Mouse (Mus musculus) brown adipose tissue, adult 24 weeks (tissue): Measurements from ENCODE around the gene Heatr4. TPM values are rescaled to one million over a fixed set of nuclear protein-coding genes. Genes with fewer than 3 reads are reported as not detected.
"Not testable (repeated sequence)": the region's sequence is repeated elsewhere in the genome, so short reads cannot be mapped to it uniquely, and the experiment has no call there.

Experiments
- H3K27ac ChIP-seq: fragments of 200-500 bp; replicated peaks from 2 replicates; pipeline ENCODE4 v1.5.1; 2012; ENCODE audit warnings: low read depth, mild to moderate bottlenecking, low read length
- H3K4me1 ChIP-seq: fragments of 200-500 bp; 2 replicates; pipeline ENCODE4 v1.6.1; 2012; ENCODE audit warnings: low read length, mixed read lengths; ENCODE audit not compliant: control insufficient read depth, insufficient read depth, insufficient read length
- H3K4me3 ChIP-seq: fragments of 200-500 bp; 2 replicates; pipeline ENCODE4 v1.5.1; 2012; ENCODE audit warnings: low read depth, mild to moderate bottlenecking, low read length, moderate library complexity; ENCODE audit not compliant: insufficient read depth
- polyA plus RNA-seq: library from polyadenylated mRNA; stranded (reverse); fragments of >200 nt; gene quantifications from 2 replicates; pipeline ENCODE4 v1.2.4, GENCODE M21; 2012; ENCODE audit not compliant: missing spikeins, insufficient read depth, insufficient read length

The Heatr4 gene
- polyA plus RNA-seq, 1 experiment, result not detected

- H3K4me3 ChIP-seq, result no peak overlapping the region
- H3K4me1 ChIP-seq, result no peaks in the 10 kb centered on the region
- no peak overlapping the region for H3K27ac ChIP-seq
Observed at GRCm38 (mm10) chr12:83965235-83965634, 19.4 kb downstream of the Heatr4 start.

- no peak overlapping the region for H3K27ac ChIP-seq
- H3K4me3 ChIP-seq, result no peak overlapping the region
- 0 out of 2 replicates have a peak, but pooled peaks cover 3% of the 10 kb centered on the region for H3K4me1 ChIP-seq
Observed at GRCm38 (mm10) chr12:83958278-83958677, 26.4 kb downstream of the Heatr4 start.

- peaks cover 13% of the 10 kb centered on the region for H3K4me1 ChIP-seq
- no peak overlapping the region for H3K27ac ChIP-seq
- H3K4me3 ChIP-seq, result peak overlapping the region; percentile 96
Observed at GRCm38 (mm10) chr12:83951711-83952575, 32.7 kb downstream of the Heatr4 start.

GRCm38 (mm10) chr12:83950840-83951701 lies 33.6 kb downstream of the Heatr4 start:
- H3K4me3 ChIP-seq, result peak overlapping the region; percentile 96

GRCm38 (mm10) chr12:83950493-83950839 lies 34.2 kb downstream of the Heatr4 start, which contains the start of gene Riox1:
TSS of gene Riox1 (plus strand) at chr12:83950608.
- Histone ChIP-seq H3K4me3 (peak within 1 kb of the TSS; percentile 96), H3K27ac (peak within 1 kb of the TSS; percentile 48), H3K4me1 (peaks cover 13% of the 10 kb centered on the region)

More at GRCm38 (mm10) chr12:83950840-83951701, 33.6 kb downstream of the Heatr4 start:
- Histone ChIP-seq H3K27ac (0 out of 2 replicates have a peak overlapping the region, but pooled peaks have one; percentile 26), H3K4me1 (peaks cover 13% of the 10 kb centered on the region)

GRCm38 (mm10) chr12:83949776-83950492 lies 34.7 kb downstream of the Heatr4 start:
- peak overlapping the region; percentile 96 for H3K4me3 ChIP-seq
- H3K27ac ChIP-seq, result peak overlapping the region; percentile 48
- H3K4me1 ChIP-seq, result peaks cover 13% of the 10 kb centered on the region

GRCm38 (mm10) chr12:83949043-83949442 lies 35.6 kb downstream of the Heatr4 start:
- peaks cover 13% of the 10 kb centered on the region for H3K4me1 ChIP-seq
- no peak overlapping the region for H3K4me3 ChIP-seq
- no peak overlapping the region for H3K27ac ChIP-seq

GRCm38 (mm10) chr12:83947260-83947811 lies 37.3 kb downstream of the Heatr4 start:
- peaks cover 11% of the 10 kb centered on the region for H3K4me1 ChIP-seq
- H3K4me3 ChIP-seq, result no peak overlapping the region
- H3K27ac ChIP-seq, result peak overlapping the region; percentile 63

- H3K27ac ChIP-seq, result no peak overlapping the region
- H3K4me3 ChIP-seq, result no peak overlapping the region
- no peaks in the 10 kb centered on the region for H3K4me1 ChIP-seq
Observed at GRCm38 (mm10) chr12:83941938-83942337, 42.7 kb downstream of the Heatr4 start.

- H3K4me3 ChIP-seq, result no peak overlapping the region
- peak overlapping the region; percentile 27; the same call in 1 of the 2 replicates for H3K27ac ChIP-seq
- no peaks in the 10 kb centered on the region for H3K4me1 ChIP-seq
Observed at GRCm38 (mm10) chr12:83940031-83940430, 44.6 kb downstream of the Heatr4 start.

GRCm38 (mm10) chr12:83939332-83939731 lies 45.3 kb downstream of the Heatr4 start:
- no peaks in the 10 kb centered on the region for H3K4me1 ChIP-seq
- no peak overlapping the region for H3K27ac ChIP-seq
- no peak overlapping the region for H3K4me3 ChIP-seq

GRCm38 (mm10) chr12:83938592-83938991 lies 46.1 kb downstream of the Heatr4 start:
- H3K27ac ChIP-seq, H3K4me3 ChIP-seq, H3K4me1 ChIP-seq: not testable (repeated sequence)

- Histone ChIP-seq H3K4me1 (no peaks in the 10 kb centered on the region), H3K4me3 (no peak overlapping the region), H3K27ac (no peak overlapping the region)
Observed at GRCm38 (mm10) chr12:83937600-83937999, 47.1 kb downstream of the Heatr4 start.

- Histone ChIP-seq H3K27ac (0 out of 2 replicates have a peak overlapping the region, but pooled peaks have one; percentile 29), H3K4me3 (no peak overlapping the region)
Observed at GRCm38 (mm10) chr12:83929186-83929804, 55.4 kb downstream of the Heatr4 start.

More at GRCm38 (mm10) chr12:83929186-83929804, 55.4 kb downstream of the Heatr4 start:
- peaks cover 7% of the 10 kb centered on the region; the same call in 1 of the 2 replicates for H3K4me1 ChIP-seq
